Mouse (Mus musculus) urinary bladder, postnatal 4 days (tissue): Measurements from ENCODE around the gene Prdx5.
"Not testable (repeated sequence)": the region's sequence is repeated elsewhere in the genome, so short reads cannot be mapped to it uniquely, and the experiment has no call there.

Experiments used
- DNase-seq, 2 experiments: peaks; one replicate each; pipeline ENCODE4 v3.0.0; 2021 to 2022; ENCODE audit warnings: low spot score in 2 of 2

Prdx5 gene

GRCm38 (mm10) chr19:6919431-6919830, 9.5 kb upstream of the Prdx5 start:
- DNase-seq, result no peak

DNA sequence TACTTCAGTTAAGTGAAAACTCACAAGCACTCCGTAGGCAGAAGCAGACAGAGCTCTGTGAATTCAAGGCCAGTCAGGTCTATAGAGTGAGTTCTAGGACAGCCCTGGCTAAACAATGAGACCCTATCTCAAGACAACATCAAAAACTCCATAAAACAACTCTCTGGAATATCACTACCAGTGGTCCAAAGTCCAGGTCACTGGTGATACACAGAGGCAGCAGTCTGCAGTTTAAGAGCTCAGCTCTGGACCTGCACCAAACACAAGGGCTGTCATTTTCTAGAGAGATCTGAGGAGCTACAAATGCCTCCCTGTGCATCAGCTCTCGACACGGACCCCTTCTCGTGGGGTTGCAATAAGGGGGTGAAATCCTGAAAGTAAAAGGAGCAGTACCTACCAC, 8.4 kb upstream of the Prdx5 start:
- no peak for DNase-seq

GRCm38 (mm10) chr19:6916496-6916895, 6.6 kb upstream of the Prdx5 start:
- DNase-seq, result no peak

DNA sequence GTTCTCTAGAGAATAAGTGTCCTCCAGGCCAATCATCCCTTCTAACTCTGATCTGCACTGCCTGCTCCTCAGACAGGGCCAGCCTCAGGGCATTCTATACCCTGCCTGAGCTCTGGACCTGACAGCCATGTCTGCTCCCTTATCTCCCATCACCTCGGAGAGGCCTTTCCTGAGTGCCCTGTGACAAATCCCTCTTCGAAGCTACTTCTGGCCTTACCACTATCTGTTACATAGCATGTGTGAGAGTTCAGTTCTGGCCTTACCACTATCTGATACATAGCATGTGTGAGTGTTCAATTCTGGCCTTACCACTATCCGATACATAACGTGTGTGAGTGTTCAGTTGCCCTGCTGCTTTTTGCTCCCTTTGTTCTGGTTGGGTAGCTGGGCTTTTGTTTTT, 5.4 kb upstream of the Prdx5 start:
- DNase-seq, result no peak

DNA sequence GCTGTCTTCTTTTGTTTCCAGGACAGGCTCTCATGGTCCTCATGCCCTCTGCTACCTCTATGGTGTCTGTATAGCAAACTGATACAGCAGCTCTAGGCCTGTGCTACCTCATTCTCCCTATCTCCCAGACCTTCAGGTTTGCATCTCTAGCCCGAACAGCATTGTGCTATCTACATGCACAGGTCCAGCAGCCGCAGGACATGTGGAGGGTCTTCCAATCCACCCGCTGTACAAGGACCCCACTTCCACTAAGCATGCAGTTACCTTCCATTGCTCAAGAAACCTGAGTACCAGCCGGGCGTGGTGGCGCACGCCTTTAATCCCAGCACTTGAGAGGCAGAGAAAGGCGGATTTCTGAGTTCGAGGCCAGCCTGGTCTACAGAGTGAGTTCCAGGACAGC, 4.6 kb upstream of the Prdx5 start:
- no peak for DNase-seq

DNA sequence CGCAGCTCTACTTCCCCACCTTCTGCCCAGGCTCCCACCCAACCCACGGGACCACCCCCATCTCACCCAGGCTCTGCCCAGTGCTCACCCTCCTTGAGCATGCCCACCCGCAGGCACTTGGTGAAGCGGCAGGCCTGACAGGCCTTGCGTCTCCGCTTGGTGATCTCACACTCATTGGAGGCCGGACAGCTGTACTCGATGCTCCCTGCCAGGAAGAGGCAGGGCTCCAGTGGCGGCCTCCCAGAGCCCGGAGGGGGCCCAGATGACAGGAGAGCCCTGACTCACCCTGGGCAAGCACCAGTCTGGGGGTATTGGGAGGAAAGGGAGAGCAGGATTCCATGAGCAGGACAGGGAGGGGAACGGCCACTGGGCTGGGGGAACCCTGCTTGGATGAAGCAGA, 4.1 kb upstream of the Prdx5 start:
- no peak for DNase-seq

- no peak for DNase-seq
Observed at GRCm38 (mm10) chr19:6913036-6913435, 3.1 kb upstream of the Prdx5 start.

DNA sequence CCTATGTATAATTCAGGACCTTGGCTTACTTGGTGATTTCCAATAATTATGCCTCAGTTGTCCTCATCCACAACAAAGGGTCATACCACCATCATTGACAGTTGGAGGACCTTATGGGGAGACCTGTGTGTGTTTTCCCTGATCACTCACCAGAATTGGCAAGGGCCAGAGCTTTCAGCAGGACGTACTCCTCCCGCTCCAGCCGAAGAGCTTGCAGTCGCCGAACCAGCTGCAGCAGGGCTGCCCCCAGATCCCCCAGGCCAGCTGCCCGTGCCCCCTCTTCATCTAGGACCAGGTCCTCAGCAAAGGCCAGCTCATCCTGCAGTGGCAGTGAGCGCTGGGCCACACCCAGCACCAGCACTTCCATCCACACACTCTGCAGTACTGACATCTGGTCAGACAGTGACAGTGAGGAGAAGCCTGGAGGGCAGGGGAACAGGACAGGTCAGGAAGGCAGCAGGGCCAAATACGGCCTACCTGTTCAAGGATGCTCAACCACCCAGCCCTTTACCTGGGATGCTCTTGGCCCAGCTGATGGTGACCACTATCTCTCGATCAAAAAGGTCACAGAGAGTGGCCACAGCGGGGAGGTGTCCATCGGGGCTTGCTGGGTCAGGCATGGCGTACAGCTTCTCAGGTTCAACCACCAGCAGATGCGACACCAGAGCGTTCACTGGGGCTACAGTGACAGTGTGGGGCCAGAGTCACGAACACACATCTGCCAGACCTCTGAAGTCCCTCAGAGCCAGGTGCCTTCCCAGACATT, 2.5 kb upstream of the Prdx5 start:
- DNase-seq, result no peak

DNA sequence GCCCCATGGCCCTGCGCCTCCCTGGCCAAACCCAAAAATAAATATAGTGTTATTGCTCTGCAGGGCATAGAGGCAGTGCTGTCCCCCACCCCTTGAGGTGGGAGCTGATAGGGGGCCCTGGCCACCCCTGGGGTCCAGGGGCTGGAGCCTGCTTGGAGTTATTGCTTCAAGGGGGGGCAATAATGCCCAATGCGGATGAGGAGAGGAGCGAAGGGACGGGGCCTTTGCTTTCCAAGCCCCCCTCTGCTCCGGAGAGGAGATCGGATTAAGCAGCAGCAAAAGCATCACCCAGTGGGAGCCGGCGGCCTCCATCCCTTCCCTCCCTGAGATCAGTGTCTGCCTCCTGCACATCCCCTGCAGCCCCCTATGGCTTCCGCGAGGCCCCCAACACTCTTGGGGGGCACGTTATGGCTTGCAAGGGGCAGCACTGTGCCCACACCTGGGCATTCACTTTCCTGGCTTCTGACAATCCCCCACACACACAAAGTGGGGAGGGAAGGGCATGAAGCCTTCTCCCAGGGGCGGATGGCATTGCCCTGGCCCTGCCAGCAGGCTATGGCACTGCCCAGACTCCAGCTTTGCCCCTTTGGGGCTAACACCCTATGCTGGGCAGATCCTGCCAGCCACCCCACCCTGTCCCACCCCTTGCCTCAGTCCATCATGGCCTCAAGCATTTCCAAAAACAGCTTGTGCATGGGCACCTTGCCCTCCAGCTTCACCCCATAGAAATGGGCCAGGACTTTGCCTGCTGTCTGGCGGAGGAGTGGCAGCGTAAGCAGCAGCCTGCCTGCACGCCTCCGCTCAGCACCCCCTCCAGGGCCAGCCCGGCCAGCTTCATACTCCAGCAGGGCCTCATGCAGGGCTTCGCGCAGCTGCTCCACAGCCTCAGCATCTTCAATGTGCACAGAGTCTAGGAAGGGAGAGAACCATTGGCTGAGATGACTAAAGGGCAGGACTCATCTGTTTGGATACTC, 1.5 kb upstream of the Prdx5 start:
- no peak for DNase-seq

GRCm38 (mm10) chr19:6910306-6910705, 400 bp upstream of the Prdx5 start:
- DNase-seq, result not testable (repeated sequence)

DNA sequence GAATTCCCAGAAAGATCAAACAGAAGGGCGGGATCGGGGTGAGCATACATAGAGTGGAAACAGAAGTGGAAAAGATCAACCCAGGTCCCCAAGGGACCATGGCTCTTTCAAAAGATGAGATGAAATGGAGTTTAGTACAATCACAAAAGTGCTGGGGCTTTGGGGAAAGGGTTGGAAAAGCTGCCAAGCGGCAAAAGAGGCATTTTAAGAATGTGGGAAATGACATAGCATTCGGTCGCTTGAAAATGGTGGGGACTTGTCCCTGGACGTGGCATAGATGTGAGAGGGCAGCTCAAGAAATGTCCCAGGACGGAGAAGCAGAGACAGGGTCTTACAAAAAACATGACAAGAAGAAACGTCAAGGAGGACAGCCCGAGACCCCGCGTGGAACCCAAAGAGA, 885 bp downstream of the Prdx5 start:
- no peak for DNase-seq

- DNase-seq, result no peak
Observed at GRCm38 (mm10) chr19:6907811-6908540, 1.9 kb downstream of the Prdx5 start.

DNA sequence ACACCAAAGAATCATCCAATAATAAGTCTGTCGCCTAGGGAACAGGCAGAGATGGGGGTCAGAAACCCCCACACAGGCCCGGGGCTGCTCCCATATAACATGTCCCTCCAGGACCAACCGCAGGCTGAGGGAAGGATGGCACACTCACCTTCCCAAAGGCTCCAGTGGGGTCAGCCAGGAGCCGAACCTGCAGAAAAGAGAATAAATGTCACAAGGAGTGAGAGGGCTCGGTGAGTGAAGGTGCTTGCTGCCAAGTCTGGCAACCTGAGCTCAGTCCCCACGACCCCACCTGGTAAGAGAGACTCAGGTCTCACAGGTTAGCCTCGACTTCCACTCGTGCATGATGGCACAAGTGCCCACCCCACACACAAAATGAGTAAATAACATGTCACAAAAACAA, 2.8 kb downstream of the Prdx5 start:
- DNase-seq, result no peak

- no peak for DNase-seq
Observed at GRCm38 (mm10) chr19:6906199-6906598, 3.7 kb downstream of the Prdx5 start.

DNA sequence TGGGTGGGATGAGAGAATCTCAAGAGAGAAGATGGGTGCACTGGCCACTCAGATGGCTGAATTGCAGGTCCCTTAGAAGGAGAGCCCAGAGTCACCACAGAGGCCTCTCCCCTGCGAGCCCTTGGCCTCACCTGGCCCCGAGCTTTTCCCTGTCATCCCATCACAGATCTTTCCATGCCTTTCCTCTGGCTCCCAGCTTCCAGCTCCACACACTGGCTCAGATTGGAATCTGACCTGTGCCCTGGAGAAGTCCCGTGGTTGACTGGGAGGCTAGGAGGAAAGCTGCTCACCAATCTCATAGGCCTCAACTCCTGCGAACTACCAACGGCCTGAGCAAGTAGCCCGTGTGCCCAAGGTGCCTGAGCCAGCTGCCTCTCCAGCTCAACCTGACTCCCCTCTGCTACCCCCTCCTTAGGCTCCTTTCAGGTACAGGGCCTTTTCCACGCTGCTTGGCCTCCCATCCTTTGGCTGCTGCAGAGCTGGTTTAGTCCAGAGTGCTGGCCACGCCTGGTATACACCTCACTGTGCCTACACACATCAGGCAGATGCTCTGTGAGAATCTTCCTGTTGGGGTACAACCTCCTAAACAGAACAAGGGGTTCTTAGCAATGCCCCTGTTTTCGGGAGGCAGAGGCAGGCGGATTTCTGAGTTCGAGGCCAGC, 4.3 kb downstream of the Prdx5 start:
- DNase-seq, result no peak

DNA sequence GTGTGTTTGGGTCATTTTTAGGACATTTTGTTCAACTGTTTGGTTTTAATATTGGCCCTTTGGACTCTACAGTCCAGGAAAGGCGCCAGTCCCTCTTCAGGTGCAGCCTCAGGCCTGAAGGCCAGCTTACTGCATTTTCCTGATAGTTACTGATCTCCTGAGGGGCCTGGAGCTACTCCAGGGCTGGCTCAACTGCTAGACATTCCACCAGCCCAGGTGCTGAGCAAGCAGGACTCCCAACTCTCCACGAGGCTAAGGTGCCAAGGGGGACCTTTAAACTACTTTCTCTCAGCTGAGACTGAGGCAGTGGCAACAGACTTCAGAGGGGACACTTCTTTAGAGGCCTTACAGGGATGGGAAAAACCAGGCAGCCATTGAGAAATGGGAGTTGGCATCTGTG, 5.1 kb downstream of the Prdx5 start:
- no peak for DNase-seq

DNA sequence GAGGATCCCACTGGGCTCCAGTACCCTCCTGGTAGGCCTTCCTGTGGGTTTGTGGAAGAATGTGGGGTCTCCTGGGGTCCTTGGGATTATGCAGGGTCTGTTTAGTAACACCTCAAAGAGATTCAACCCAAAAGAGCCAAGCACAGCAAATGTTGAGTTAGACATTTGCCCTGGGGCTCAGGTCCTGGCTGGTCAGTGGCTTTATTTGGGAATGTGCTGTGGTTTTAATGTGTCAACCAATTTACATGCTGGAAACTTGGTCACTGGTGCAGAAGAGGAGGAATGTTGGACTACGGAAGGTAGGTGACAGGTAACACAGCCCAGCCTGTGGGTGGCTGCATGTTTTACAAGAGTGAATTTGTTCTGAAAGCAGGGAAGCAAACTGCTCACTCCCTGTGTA, 6.9 kb downstream of the Prdx5 start:
- DNase-seq, result no peak

- DNase-seq, result no peak
Observed at GRCm38 (mm10) chr19:6899641-6900040, 10.3 kb downstream of the Prdx5 start.

- DNase-seq, result not testable (repeated sequence)
Observed at GRCm38 (mm10) chr19:6895608-6896305, 14.1 kb downstream of the Prdx5 start.

GRCm38 (mm10) chr19:6893731-6894451, 16.0 kb downstream of the Prdx5 start:
- DNase-seq, result no peak
